Mouse (Mus musculus) limb, embryonic 13.5 days (tissue): ENCODE measurements around the gene Atp10a. TPM values are rescaled to one million over a fixed set of nuclear protein-coding genes. Genes with fewer than 3 reads are reported as not detected.

ENCODE experiments used
- ATAC-seq: fragments of 200-750 bp; cut with Nextera tagmentation; 2 replicates; pipeline ENCODE4 v1.8.0; 2017; ENCODE audit warnings: low read depth, moderate number of reproducible peaks, moderate TSS enrichment; ENCODE audit not compliant: low FRiP score
- H3K27ac ChIP-seq: fragments of 300-500 bp; sonication (generic); 2 replicates; pipeline ENCODE4 v1.5.1; 2015; ENCODE audit warnings: inconsistent platforms, mild to moderate bottlenecking, moderate library complexity
- H3K27me3 ChIP-seq: fragments of 300-500 bp; sonication (generic); 2 replicates; pipeline ENCODE4 v1.6.1; 2015; ENCODE audit warnings: mild to moderate bottlenecking, inconsistent platforms
- H3K36me3 ChIP-seq: fragments of 300-500 bp; sonication (generic); 2 replicates; pipeline ENCODE4 v1.6.1; 2015; ENCODE audit warnings: inconsistent platforms, mild to moderate bottlenecking, moderate library complexity
- H3K4me1 ChIP-seq: fragments of 300-500 bp; sonication (generic); 2 replicates; pipeline ENCODE4 v1.6.1; 2015; ENCODE audit warnings: inconsistent platforms
- H3K4me2 ChIP-seq: fragments of 300-500 bp; sonication (generic); replicated peaks from 2 replicates; pipeline ENCODE4 v1.6.1; 2015; ENCODE audit warnings: inconsistent platforms, mild to moderate bottlenecking, moderate library complexity
- H3K4me3 ChIP-seq: fragments of 300-500 bp; sonication (generic); 2 replicates; pipeline ENCODE4 v1.5.1; 2015; ENCODE audit warnings: moderate library complexity, mild to moderate bottlenecking, inconsistent platforms
- H3K9ac ChIP-seq: fragments of 300-500 bp; sonication (generic); 2 replicates; pipeline ENCODE4 v1.6.1; 2015; ENCODE audit warnings: mild to moderate bottlenecking, inconsistent platforms
- H3K9me3 ChIP-seq: fragments of 300-500 bp; sonication (generic); 2 replicates; pipeline ENCODE4 v1.6.1; 2016; ENCODE audit warnings: inconsistent platforms
- WGBS: fragments of 180-500 bp; shearing (Covaris S2); methylation state at CpG from one replicate; pipeline ENCODE4 v1.1.7; 2015; 5-methylcytosine and 5-hydroxymethylcytosine counted together
- polyA plus RNA-seq: library from polyadenylated mRNA; unstranded; fragments of >200 nt; fragmentation: Nextera tagmentation; extraction: Ambion mirVana; gene quantifications from 2 replicates; pipeline ENCODE4 v1.2.1, GENCODE M21; 2015

Gene Atp10a
- polyA plus RNA-seq, 1 experiment from 2014 or later: 2.5 TPM

GRCm38 (mm10) chr7:58719218-58719938 is 63.4 kb downstream of the Atp10a start:
- Histone ChIP-seq H3K4me3 (no peak overlapping the region), H3K4me2 (no peak overlapping the region), H3K36me3 (no peaks in the 10 kb centered on the region), H3K27me3 (no peaks in the 10 kb centered on the region), H3K9me3 (no peaks in the 10 kb centered on the region), H3K27ac (no peak overlapping the region), H3K4me1 (peaks cover 24% of the 10 kb centered on the region), H3K9ac (no peak overlapping the region)
- 54% methylated on average over 4 of the region's 4 CpGs for WGBS
- 0 out of 2 replicates have a peak, but pooled peaks have one; percentile 30 for ATAC-seq

- ATAC-seq: no peak
- H3K4me3 ChIP-seq: no peak overlapping the region
- H3K27ac ChIP-seq: no peak overlapping the region
- H3K9ac ChIP-seq: no peak overlapping the region
- no peak overlapping the region for H3K4me2 ChIP-seq
- no peaks in the 10 kb centered on the region for H3K36me3 ChIP-seq
- WGBS: 81% methylated on average over 1 of the region's 1 CpGs
- no peaks in the 10 kb centered on the region for H3K27me3 ChIP-seq
- H3K4me1 ChIP-seq: peaks cover 10% of the 10 kb centered on the region; the same call in 1 of the 2 replicates
- H3K9me3 ChIP-seq: no peaks in the 10 kb centered on the region
Measured at GRCm38 (mm10) chr7:58722250-58722649, 66.3 kb downstream of the Atp10a start.

GRCm38 (mm10) chr7:58730201-58730600 is 74.2 kb downstream of the Atp10a start:
- H3K4me1 ChIP-seq: peaks cover 17% of the 10 kb centered on the region
- H3K4me2 ChIP-seq: no peak overlapping the region
- H3K4me3 ChIP-seq: no peak overlapping the region
- no peaks in the 10 kb centered on the region for H3K36me3 ChIP-seq
- H3K9ac ChIP-seq: no peak overlapping the region
- H3K9me3 ChIP-seq: no peaks in the 10 kb centered on the region
- H3K27ac ChIP-seq: no peak overlapping the region
- WGBS: 25% methylated on average over 8 of the region's 8 CpGs
- H3K27me3 ChIP-seq: no peaks in the 10 kb centered on the region
- ATAC-seq: peak; percentile 58; the same call in 1 of the 2 replicates

GRCm38 (mm10) chr7:58730831-58731230 is 74.9 kb downstream of the Atp10a start:
- ATAC-seq: no peak
- Histone ChIP-seq H3K4me1 (peaks cover 17% of the 10 kb centered on the region), H3K9ac (no peak overlapping the region), H3K9me3 (no peaks in the 10 kb centered on the region), H3K4me3 (no peak overlapping the region), H3K36me3 (no peaks in the 10 kb centered on the region), H3K27me3 (no peaks in the 10 kb centered on the region), H3K27ac (no peak overlapping the region), H3K4me2 (no peak overlapping the region)
- WGBS: 76% methylated on average over 1 of the region's 1 CpGs

GRCm38 (mm10) chr7:58732406-58732805 is 76.4 kb downstream of the Atp10a start:
- 31% methylated on average over 6 of the region's 6 CpGs for WGBS
- no peak overlapping the region for H3K4me2 ChIP-seq
- no peaks in the 10 kb centered on the region for H3K9me3 ChIP-seq
- no peak overlapping the region for H3K9ac ChIP-seq
- H3K4me3 ChIP-seq: no peak overlapping the region
- ATAC-seq: no peak
- no peak overlapping the region for H3K27ac ChIP-seq
- H3K4me1 ChIP-seq: peaks cover 17% of the 10 kb centered on the region
- H3K27me3 ChIP-seq: no peaks in the 10 kb centered on the region
- H3K36me3 ChIP-seq: no peaks in the 10 kb centered on the region

- no peaks in the 10 kb centered on the region for H3K9me3 ChIP-seq
- H3K4me3 ChIP-seq: no peak overlapping the region
- no peaks in the 10 kb centered on the region for H3K36me3 ChIP-seq
- no peak overlapping the region for H3K27ac ChIP-seq
- ATAC-seq: peak; percentile 49; the same call in 1 of the 2 replicates
- H3K4me2 ChIP-seq: no peak overlapping the region
- H3K27me3 ChIP-seq: no peaks in the 10 kb centered on the region
- H3K4me1 ChIP-seq: peaks cover 17% of the 10 kb centered on the region
- no peak overlapping the region for H3K9ac ChIP-seq
- WGBS: 40% methylated on average over 6 of the region's 6 CpGs
Measured at GRCm38 (mm10) chr7:58733490-58733901, 77.5 kb downstream of the Atp10a start.

DNA sequence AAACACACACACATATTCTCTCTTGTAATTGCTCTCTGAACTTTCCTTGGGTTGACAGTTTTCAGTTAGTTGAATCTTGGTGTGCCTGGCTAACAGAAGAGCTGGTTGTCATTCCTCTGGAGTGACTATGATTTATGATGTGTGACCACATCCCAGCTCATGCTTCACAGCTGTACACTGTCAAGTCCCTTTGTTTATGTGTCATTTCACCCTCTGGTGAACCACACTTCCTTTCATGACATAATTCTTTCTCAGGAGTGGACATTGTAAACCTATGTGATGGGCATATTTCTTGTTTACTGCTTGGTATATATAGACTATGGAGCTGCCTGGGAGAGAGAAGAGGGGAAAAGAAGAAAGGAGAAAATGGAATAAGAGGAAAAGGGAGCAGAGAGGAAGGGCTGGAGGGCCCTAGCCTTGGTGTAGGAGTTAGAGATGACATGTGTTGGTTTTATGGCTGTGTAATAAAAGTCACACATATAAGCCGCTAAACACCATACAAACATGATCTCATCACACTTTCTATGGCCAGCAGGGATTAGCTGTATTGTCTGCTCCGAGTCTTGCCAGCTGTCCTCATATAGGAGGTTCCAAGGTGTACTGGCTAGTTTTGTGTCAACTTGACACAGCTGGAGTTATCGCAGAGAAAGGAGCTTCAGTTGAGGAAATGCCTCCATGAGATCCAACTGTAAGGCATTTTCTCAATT is 81.0 kb downstream of the Atp10a start:
- H3K9me3 ChIP-seq: no peaks in the 10 kb centered on the region
- no peaks in the 10 kb centered on the region for H3K27me3 ChIP-seq
- no peak overlapping the region for H3K4me2 ChIP-seq
- H3K4me3 ChIP-seq: no peak overlapping the region
- H3K9ac ChIP-seq: no peak overlapping the region
- H3K36me3 ChIP-seq: no peaks in the 10 kb centered on the region
- WGBS: 51% methylated on average over 3 of the region's 3 CpGs
- ATAC-seq: 0 out of 2 replicates have a peak, but pooled peaks have one; percentile 15
- H3K27ac ChIP-seq: no peak overlapping the region
- peaks cover 17% of the 10 kb centered on the region for H3K4me1 ChIP-seq

- no peaks in the 10 kb centered on the region for H3K9me3 ChIP-seq
- H3K27ac ChIP-seq: no peak overlapping the region
- no peaks in the 10 kb centered on the region for H3K27me3 ChIP-seq
- no peak overlapping the region for H3K9ac ChIP-seq
- WGBS: 87% methylated on average over 13 of the region's 13 CpGs
- no peak overlapping the region for H3K4me2 ChIP-seq
- no peaks in the 10 kb centered on the region for H3K36me3 ChIP-seq
- ATAC-seq: no peak
- no peak overlapping the region for H3K4me3 ChIP-seq
- H3K4me1 ChIP-seq: no peaks in the 10 kb centered on the region
Measured at GRCm38 (mm10) chr7:58740196-58740595, 84.2 kb downstream of the Atp10a start.

DNA sequence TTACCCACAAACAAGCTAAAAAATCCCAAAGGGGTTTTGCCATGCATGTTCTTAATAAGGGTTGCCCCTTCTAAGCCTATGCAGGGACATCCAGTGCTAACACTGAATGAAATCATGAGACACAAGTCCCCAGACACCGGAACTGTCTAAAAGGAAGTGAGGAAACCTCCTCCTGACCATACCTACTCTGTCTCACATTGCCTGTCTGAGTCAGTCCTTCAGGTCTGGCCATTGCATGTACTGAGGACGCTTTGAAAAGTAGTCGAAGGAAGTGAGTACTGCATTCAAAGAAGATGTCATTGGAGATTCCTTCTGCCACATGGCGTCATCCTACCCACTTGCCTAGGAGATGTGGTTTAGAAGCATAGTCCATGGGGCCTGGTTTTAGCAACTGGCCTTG is 84.9 kb downstream of the Atp10a start:
- Histone ChIP-seq H3K9ac (no peak overlapping the region), H3K4me1 (no peaks in the 10 kb centered on the region), H3K4me2 (no peak overlapping the region), H3K36me3 (no peaks in the 10 kb centered on the region), H3K27me3 (no peaks in the 10 kb centered on the region), H3K27ac (no peak overlapping the region), H3K9me3 (no peaks in the 10 kb centered on the region), H3K4me3 (no peak overlapping the region)
- 92% methylated on average over 4 of the region's 4 CpGs for WGBS
- no peak for ATAC-seq

- 86% methylated on average over 4 of the region's 4 CpGs for WGBS
- H3K27me3 ChIP-seq: no peaks in the 10 kb centered on the region
- no peaks in the 10 kb centered on the region for H3K4me1 ChIP-seq
Measured at GRCm38 (mm10) chr7:58742009-58742408, 86.0 kb downstream of the Atp10a start.

GRCm38 (mm10) chr7:58742648-58743047 is 86.7 kb downstream of the Atp10a start:
- Histone ChIP-seq H3K4me3 (no peak overlapping the region), H3K9me3 (no peaks in the 10 kb centered on the region), H3K27ac (no peak overlapping the region), H3K36me3 (no peaks in the 10 kb centered on the region), H3K9ac (no peak overlapping the region), H3K27me3 (no peaks in the 10 kb centered on the region), H3K4me1 (no peaks in the 10 kb centered on the region), H3K4me2 (no peak overlapping the region)
- no peak for ATAC-seq
- WGBS: 77% methylated on average over 1 of the region's 1 CpGs

More at GRCm38 (mm10) chr7:58742009-58742408, 86.0 kb downstream of the Atp10a start:
- no peak overlapping the region for H3K9ac ChIP-seq
- H3K36me3 ChIP-seq: no peaks in the 10 kb centered on the region
- no peak for ATAC-seq
- no peaks in the 10 kb centered on the region for H3K9me3 ChIP-seq
- H3K4me2 ChIP-seq: no peak overlapping the region
- no peak overlapping the region for H3K4me3 ChIP-seq
- H3K27ac ChIP-seq: no peak overlapping the region
